Mouse (Mus musculus) heart, postnatal 0 days (tissue): Measurements from ENCODE around the gene Rufy4. TPM values are rescaled to one million over a fixed set of nuclear protein-coding genes. Genes with fewer than 3 reads are reported as not detected.

Source experiments
- ATAC-seq: fragments of 200-750 bp; cut with Nextera tagmentation; 2 replicates; pipeline ENCODE4 v1.8.0; 2017; ENCODE audit warnings: low read depth, moderate number of reproducible peaks, moderate library complexity; ENCODE audit not compliant: insufficient read depth
- DNase-seq: peaks from one replicate; pipeline ENCODE4 v3.0.0-alpha.2; 2016; ENCODE audit warnings: low spot score
- H3K27ac ChIP-seq: fragments of 300-500 bp; sonication (generic); 2 replicates; pipeline ENCODE4 v1.5.1; 2014; ENCODE audit warnings: low read depth, mild to moderate bottlenecking
- H3K27me3 ChIP-seq: fragments of 300-500 bp; sonication (generic); 2 replicates; pipeline ENCODE4 v1.6.1; 2014; ENCODE audit warnings: low read length, mixed read lengths; ENCODE audit not compliant: control insufficient read depth, insufficient read depth
- H3K36me3 ChIP-seq: fragments of 300-500 bp; sonication (generic); replicated peaks from 2 replicates; pipeline ENCODE4 v1.6.1; 2014; ENCODE audit warnings: low read length, mixed read lengths; ENCODE audit not compliant: control insufficient read depth, insufficient read depth
- H3K4me1 ChIP-seq: fragments of 300-500 bp; sonication (generic); 2 replicates; pipeline ENCODE4 v1.6.1; 2014; ENCODE audit warnings: antibody characterized with exemption; ENCODE audit not compliant: control insufficient read depth, insufficient read depth
- H3K4me2 ChIP-seq: fragments of 300-500 bp; sonication (generic); 2 replicates; pipeline ENCODE4 v1.6.1; 2014; ENCODE audit warnings: low read depth, mild to moderate bottlenecking, low read length, moderate library complexity
- H3K4me3 ChIP-seq: fragments of 300-500 bp; sonication (generic); 2 replicates; pipeline ENCODE4 v1.5.1; 2014; ENCODE audit warnings: low read depth, low read length
- H3K9ac ChIP-seq: fragments of 300-500 bp; sonication (generic); replicated peaks from 2 replicates; pipeline ENCODE4 v1.6.1; 2014; ENCODE audit warnings: low read depth, low read length, mixed read lengths
- H3K9me3 ChIP-seq: fragments of 300-500 bp; sonication (generic); replicated peaks from 2 replicates; pipeline ENCODE4 v1.6.1; 2016; ENCODE audit warnings: low read length; ENCODE audit not compliant: control insufficient read depth
- CTCF ChIP-seq: IDR thresholded peaks from 2 replicates; pipeline ENCODE4 v1.5.1; 2016; ENCODE audit warnings: antibody characterized with exemption, control low read depth, low read depth
- EP300 ChIP-seq: IDR thresholded peaks from 2 replicates; pipeline ENCODE4 v1.6.1; 2016; ENCODE audit warnings: antibody characterized with exemption, low read depth
- WGBS: fragments of 180-500 bp; shearing (Covaris S2); extraction: QIAGEN DNeasy Blood & Tissue Kit; methylation state at CpG from one replicate; pipeline ENCODE4 v1.1.7; 2014; 5-methylcytosine and 5-hydroxymethylcytosine counted together
- polyA plus RNA-seq: library from polyadenylated mRNA; unstranded; fragments of >200 nt; fragmentation: Nextera tagmentation; extraction: Ambion mirVana; gene quantifications from 2 replicates; pipeline ENCODE4 v1.2.1, GENCODE M21; 2015
- total RNA-seq: library from RNA; depleted of rRNA; stranded (reverse); fragments of >200 nt; gene quantifications from 2 replicates; pipeline ENCODE4 v1.2.3, GENCODE M21; 2014; ENCODE audit warnings: low replicate concordance

Gene Rufy4
- total and polyA plus RNA-seq, 2 experiments from 2014 or later: 0.37 TPM; not detected in 1

DNA sequence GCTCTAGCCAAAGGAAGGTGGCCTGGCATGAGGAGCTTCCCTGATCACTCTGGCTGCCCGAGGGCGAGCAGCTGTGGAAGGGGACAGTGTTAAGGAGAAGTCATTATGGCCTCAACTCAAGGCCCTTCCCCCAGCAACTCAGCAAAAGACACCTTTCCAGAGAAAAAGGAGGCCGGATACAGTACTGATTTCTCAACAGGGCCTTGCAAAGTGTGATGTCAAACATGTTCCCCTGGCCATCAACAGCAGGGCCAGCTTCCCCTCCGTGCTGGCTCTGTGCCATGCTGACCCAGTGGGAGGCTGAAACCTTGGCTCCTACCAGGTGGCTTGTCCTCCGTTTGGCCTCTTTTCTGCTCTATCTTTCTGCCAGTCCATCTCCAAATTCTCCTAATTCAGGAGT is 41.8 kb downstream of the Rufy4 start:
- no peak overlapping the region for H3K4me3 ChIP-seq
- no peaks in the 10 kb centered on the region for H3K4me1 ChIP-seq
- no peak overlapping the region for H3K27ac ChIP-seq
- H3K9me3 ChIP-seq: no peaks in the 10 kb centered on the region
- no peaks in the 10 kb centered on the region for H3K27me3 ChIP-seq
- ATAC-seq (no peak), DNase-seq (no peak)
- H3K9ac ChIP-seq: no peak overlapping the region
- H3K4me2 ChIP-seq: no peak overlapping the region
- H3K36me3 ChIP-seq: no peaks in the 10 kb centered on the region
- 64% methylated on average over 5 of the region's 5 CpGs for WGBS
- TF ChIP-seq CTCF (no peak), EP300 (no peak)

DNA sequence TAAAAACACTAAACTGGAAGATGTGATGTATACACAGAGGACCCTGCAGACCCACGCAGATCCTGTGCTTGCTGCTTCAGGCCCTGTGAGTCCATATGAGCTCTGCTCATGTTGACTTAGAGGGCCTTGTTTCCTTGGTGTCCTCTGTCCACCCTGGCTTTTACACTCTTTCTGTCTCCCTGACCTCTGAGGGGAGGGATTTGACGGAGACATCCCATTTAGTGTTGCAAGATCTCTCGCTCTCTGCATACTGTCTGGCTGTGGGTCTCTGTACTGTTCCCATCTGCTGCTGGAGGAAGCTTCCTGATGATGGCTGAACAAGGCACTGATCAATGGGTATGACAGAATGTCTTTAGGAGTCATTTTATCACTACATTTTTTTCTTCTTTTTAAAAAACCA is 44.4 kb downstream of the Rufy4 start:
- no peaks in the 10 kb centered on the region for H3K27me3 ChIP-seq
- DNase-seq (no peak), ATAC-seq (no peak)
- no peak overlapping the region for H3K27ac ChIP-seq
- H3K4me2 ChIP-seq: no peak overlapping the region
- H3K4me1 ChIP-seq: no peaks in the 10 kb centered on the region
- no peaks in the 10 kb centered on the region for H3K9me3 ChIP-seq
- H3K4me3 ChIP-seq: no peak overlapping the region
- WGBS: 94% methylated on average over 3 of the region's 3 CpGs
- H3K9ac ChIP-seq: no peak overlapping the region
- H3K36me3 ChIP-seq: no peaks in the 10 kb centered on the region
- TF ChIP-seq EP300: no peak

DNA sequence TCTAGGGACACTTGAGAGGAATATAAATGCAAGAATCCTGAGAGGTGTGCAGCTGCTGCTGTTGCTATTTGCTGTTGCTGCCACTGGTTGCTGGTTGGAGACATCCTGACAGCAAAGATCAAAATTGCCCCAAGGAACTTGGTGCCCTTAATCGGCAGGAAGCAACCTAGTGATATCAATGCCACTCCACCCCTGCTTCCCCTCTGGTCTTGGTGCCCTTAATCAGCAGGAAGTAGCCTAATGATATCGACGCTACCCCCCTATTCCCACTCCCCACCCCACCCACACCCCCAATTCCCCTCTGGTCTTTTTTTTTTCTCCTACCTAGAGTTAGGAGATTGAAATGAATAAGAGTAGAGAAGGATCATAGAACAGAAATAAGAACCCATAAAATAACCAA is 47.4 kb downstream of the Rufy4 start:
- no peak overlapping the region for H3K9ac ChIP-seq

DNA sequence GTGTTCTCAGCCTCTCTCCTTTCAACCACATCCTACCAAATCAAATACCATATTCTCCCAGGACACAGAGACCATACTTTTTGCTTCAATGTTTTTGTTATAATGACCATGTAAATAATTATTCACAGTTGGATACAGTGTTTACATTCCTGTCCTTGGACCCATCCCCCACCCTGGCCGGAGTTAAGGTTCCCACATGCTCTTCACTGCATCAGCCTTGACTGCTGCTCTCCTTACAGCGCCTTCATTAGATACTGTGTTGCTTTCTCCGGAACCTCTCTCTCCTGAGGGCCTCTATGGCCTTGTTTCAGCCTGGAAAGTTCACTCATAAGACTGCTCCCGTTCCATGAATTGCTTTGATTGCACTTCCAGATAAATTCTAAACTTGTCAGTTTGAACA is 50.4 kb downstream of the Rufy4 start:
- H3K27me3 ChIP-seq: no peaks in the 10 kb centered on the region
- TF ChIP-seq EP300 (no peak), CTCF (no peak)
- H3K27ac ChIP-seq: no peak overlapping the region
- DNase-seq: no peak
- H3K4me3 ChIP-seq: no peak overlapping the region
- no peak overlapping the region for H3K9ac ChIP-seq
- WGBS: 67% methylated on average over 4 of the region's 4 CpGs
- ATAC-seq: no peak
- H3K36me3 ChIP-seq: no peaks in the 10 kb centered on the region
- H3K4me1 ChIP-seq: peaks cover 4% of the 10 kb centered on the region; the same call in 1 of the 2 replicates
- H3K9me3 ChIP-seq: no peaks in the 10 kb centered on the region
- H3K4me2 ChIP-seq: no peak overlapping the region

More for the DNA sequence above, 47.4 kb downstream of the Rufy4 start:
- H3K27me3 ChIP-seq: no peaks in the 10 kb centered on the region
- 65% methylated on average over 3 of the region's 3 CpGs for WGBS
- H3K27ac ChIP-seq: no peak overlapping the region
- no peak for DNase-seq
- no peaks in the 10 kb centered on the region for H3K9me3 ChIP-seq
- no peaks in the 10 kb centered on the region for H3K4me1 ChIP-seq
- no peak for ATAC-seq
- H3K4me3 ChIP-seq: no peak overlapping the region
- no peaks in the 10 kb centered on the region for H3K36me3 ChIP-seq
- H3K4me2 ChIP-seq: no peak overlapping the region
- TF ChIP-seq EP300: no peak
- TF ChIP-seq CTCF: no peak

DNA sequence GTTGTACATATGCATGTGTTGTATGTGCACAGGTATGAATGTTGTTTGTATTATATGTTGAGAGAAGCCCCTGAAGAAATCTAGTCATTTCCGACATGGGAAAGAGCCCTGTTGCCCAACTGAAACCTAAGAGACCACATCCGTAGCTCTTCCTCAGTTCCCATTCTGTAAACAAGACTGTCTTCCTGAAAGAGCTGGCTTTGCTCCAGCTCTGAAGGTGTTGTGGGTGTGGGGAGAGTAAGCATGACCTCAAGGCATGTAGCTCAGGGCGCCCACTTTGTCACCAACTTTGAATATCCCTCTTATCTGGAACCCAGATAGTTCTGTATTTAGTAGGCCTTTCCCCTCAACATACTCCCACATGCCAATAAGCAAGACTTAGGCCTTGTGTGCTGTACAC is 53.3 kb downstream of the Rufy4 start:
- Histone ChIP-seq H3K27ac (no peak overlapping the region), H3K36me3 (no peaks in the 10 kb centered on the region), H3K4me1 (peaks cover 4% of the 10 kb centered on the region; the same call in 1 of the 2 replicates), H3K4me2 (no peak overlapping the region), H3K9me3 (no peaks in the 10 kb centered on the region), H3K9ac (no peak overlapping the region), H3K4me3 (no peak overlapping the region), H3K27me3 (no peaks in the 10 kb centered on the region)
- TF ChIP-seq CTCF (no peak), EP300 (no peak)
- WGBS: 66% methylated on average over 3 of the region's 3 CpGs
- ATAC-seq (no peak), DNase-seq (no peak)

DNA sequence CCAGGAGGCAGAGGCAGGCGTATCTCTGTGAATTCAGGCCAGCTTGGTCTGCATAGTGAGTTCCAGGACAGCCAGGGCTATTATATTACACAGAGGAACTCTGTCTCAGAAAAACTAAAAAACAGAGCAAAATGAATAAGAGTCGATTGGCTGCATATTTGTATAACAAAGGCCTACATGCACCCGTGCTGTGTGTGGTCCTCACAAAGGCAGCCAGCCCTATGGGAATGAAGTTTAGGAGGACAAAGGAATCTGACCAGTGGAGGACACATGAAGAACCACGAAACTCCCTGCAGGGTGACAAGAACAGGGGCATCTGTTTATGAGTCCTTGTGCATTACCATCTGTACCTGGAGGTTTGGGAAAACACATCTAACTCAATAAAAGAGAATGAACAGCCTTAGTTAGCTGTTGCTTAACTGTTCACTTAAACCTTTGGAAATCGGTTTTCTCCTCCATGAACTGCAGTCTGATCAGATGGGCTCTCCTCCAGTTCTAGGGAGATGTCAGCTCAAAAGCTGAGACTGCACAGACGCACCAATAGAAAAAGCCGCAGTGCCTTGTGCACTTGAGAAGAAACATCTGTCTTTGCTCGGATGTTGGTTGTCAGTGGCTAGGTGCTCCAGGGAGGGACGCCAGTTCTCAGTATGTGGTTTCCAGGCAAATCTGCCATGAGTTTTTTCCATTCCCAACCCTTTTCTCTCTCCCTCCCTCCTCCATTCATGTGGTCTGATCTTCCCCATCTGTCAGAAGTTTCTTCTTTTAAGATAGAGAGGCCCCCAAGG is 54.5 kb downstream of the Rufy4 start:
- ATAC-seq (peak; percentile 69), DNase-seq (peak; percentile 45)
- Histone ChIP-seq H3K9ac (no peak overlapping the region), H3K27me3 (no peaks in the 10 kb centered on the region), H3K4me1 (peaks cover 4% of the 10 kb centered on the region; the same call in 1 of the 2 replicates), H3K36me3 (no peaks in the 10 kb centered on the region), H3K9me3 (no peaks in the 10 kb centered on the region), H3K4me3 (no peak overlapping the region), H3K27ac (no peak overlapping the region), H3K4me2 (no peak overlapping the region)
- 39% methylated on average over 9 of the region's 9 CpGs for WGBS
- TF ChIP-seq CTCF (no peak), EP300 (no peak)
